Mouse (Mus musculus): ENCODE results near the gene Golga2. TPM values are rescaled to one million over a fixed set of nuclear protein-coding genes. Genes with fewer than 3 reads are reported as not detected.

Golga2 gene
- polyA plus RNA-seq, 1 experiment from 2014 or later = 7.0 TPM

DNA sequence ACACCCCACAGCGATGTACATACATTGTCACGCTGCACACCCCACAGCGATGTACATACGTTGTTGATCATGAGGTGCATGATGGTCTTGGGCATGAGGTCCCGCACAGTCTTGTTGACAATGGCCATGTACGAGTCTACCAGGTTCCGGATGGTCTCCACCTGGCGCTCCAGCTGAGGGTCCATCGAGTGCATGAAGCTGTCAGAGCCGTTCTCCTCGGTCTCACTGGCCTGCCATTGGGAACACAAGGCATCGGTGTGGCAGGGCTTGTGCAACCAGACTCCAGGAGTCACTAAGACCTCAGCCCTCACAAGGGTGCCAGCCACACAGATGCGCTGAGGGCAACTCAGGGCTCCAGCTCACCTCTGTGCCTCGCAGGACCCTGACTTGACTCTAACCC is 27.6 kb downstream of the Golga2 start:
- ATAC-seq (no peak), DNase-seq (no peak)
- no peaks in the 10 kb centered on the region for H3K36me3 ChIP-seq (replicated peaks; ENCODE audit: insufficient read depth, low read length)
- H3K9me3 ChIP-seq (ENCODE audit: low read length) = no peaks in the 10 kb centered on the region
- WGBS (ENCODE audit: insufficient replicate concordance) = 89% methylated on average over 14 of the region's 14 CpGs
- peaks cover 24% of the 10 kb centered on the region for H3K27me3 ChIP-seq (ENCODE audit: insufficient read depth, low read length)
- H3K4me3 ChIP-seq (ENCODE audit: low read depth, low read length) = no peak overlapping the region
- no peak for TF ChIP-seq EP300 (IDR thresholded peaks at IDR 0.05; ENCODE audit: low read depth)
- no peak for TF ChIP-seq CTCF (IDR thresholded peaks at IDR 0.05; ENCODE audit: low read depth)
- no peak overlapping the region for H3K27ac ChIP-seq (ENCODE audit: low read depth)
- peaks cover 15% of the 10 kb centered on the region for H3K4me1 ChIP-seq (ENCODE audit: insufficient read depth)
- no peak overlapping the region for H3K9ac ChIP-seq (replicated peaks)
- H3K4me2 ChIP-seq (ENCODE audit: low read depth, low read length) = no peak overlapping the region

DNA sequence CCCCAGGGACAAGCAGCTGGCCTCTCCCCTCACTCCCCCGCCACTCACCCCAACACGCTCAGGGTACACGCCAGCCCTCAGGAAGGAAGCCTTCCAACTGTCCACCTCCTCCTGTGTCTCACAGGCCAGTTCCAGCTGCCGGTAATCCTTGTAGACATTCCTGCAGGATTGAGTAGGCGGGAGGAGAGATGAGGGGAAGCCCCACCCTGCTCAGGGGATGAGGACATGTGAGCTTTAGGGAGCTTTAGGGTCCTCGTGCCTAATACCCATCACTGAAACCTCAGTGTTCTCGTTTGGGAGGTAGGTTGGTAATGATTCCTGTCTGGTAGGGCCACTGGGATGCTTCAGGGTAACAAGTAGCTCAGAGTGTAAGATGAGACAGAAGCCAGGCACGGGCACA is 28.6 kb downstream of the Golga2 start:
- peaks cover 24% of the 10 kb centered on the region for H3K27me3 ChIP-seq (ENCODE audit: insufficient read depth, low read length)
- no peak for ATAC-seq
- peaks cover 15% of the 10 kb centered on the region for H3K4me1 ChIP-seq (ENCODE audit: insufficient read depth)
- DNase-seq = no peak
- H3K27ac ChIP-seq (ENCODE audit: low read depth) = no peak overlapping the region
- H3K4me2 ChIP-seq (ENCODE audit: low read depth, low read length) = no peak overlapping the region
- no peaks in the 10 kb centered on the region for H3K9me3 ChIP-seq (ENCODE audit: low read length)
- 47% methylated on average over 8 of the region's 8 CpGs for WGBS (ENCODE audit: insufficient replicate concordance)
- TF ChIP-seq EP300 (IDR thresholded peaks at IDR 0.05; ENCODE audit: low read depth) = no peak
- TF ChIP-seq CTCF (IDR thresholded peaks at IDR 0.05; ENCODE audit: low read depth) = no peak
- H3K9ac ChIP-seq (replicated peaks) = no peak overlapping the region
- no peak overlapping the region for H3K4me3 ChIP-seq (ENCODE audit: low read depth, low read length)
- H3K36me3 ChIP-seq (replicated peaks; ENCODE audit: insufficient read depth, low read length) = no peaks in the 10 kb centered on the region

DNA sequence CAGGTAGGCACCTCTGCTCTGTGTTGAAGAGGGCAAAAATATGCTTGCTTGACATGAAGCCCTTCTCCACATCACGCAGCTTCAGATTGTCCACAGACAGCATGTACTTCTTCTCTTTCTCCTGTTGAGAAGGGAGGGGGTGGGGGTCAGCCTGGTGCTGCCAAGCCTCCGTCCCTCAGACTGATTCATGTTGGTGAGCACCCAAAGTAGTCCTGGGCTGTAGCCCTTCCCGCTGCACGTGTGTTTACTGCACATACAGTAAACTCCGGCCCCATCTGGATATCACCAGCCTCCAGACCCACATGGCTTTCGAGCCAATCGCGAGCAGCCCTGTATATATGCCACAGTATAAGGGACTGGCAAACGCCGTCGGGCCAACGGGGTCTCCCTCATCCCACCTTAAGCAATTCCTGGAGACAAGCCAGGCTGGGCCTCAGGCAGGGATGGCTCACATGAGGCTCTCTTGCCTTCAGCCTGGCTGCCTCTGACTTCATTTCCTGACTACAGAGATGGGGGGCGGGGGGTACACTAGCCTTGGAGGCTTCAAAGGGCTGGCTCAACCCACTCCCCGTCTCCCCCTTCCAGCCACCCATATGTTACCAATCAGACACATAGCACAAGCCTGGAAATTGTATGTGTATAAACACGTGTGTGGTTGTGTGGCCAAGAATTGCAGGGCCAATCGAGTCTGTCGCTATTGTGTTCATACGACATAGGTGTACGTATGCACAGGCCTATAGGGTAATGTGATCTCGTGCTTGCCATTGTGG is 29.9 kb downstream of the Golga2 start:
- no peak overlapping the region for H3K4me2 ChIP-seq (ENCODE audit: low read depth, low read length)
- H3K4me1 ChIP-seq (ENCODE audit: insufficient read depth) = peaks cover 6% of the 10 kb centered on the region
- TF ChIP-seq CTCF (IDR thresholded peaks at IDR 0.05; ENCODE audit: low read depth) (no peak), EP300 (IDR thresholded peaks at IDR 0.05; ENCODE audit: low read depth) (no peak)
- H3K27me3 ChIP-seq (ENCODE audit: insufficient read depth, low read length) = peaks cover 21% of the 10 kb centered on the region
- no peak overlapping the region for H3K27ac ChIP-seq (ENCODE audit: low read depth)
- H3K9ac ChIP-seq (replicated peaks) = no peak overlapping the region
- H3K36me3 ChIP-seq (replicated peaks; ENCODE audit: insufficient read depth, low read length) = no peaks in the 10 kb centered on the region
- H3K4me3 ChIP-seq (ENCODE audit: low read depth, low read length) = no peak overlapping the region
- ATAC-seq (no peak), DNase-seq (no peak)
- H3K9me3 ChIP-seq (ENCODE audit: low read length) = no peaks in the 10 kb centered on the region
- WGBS (ENCODE audit: insufficient replicate concordance) = 71% methylated on average over 20 of the region's 20 CpGs

DNA sequence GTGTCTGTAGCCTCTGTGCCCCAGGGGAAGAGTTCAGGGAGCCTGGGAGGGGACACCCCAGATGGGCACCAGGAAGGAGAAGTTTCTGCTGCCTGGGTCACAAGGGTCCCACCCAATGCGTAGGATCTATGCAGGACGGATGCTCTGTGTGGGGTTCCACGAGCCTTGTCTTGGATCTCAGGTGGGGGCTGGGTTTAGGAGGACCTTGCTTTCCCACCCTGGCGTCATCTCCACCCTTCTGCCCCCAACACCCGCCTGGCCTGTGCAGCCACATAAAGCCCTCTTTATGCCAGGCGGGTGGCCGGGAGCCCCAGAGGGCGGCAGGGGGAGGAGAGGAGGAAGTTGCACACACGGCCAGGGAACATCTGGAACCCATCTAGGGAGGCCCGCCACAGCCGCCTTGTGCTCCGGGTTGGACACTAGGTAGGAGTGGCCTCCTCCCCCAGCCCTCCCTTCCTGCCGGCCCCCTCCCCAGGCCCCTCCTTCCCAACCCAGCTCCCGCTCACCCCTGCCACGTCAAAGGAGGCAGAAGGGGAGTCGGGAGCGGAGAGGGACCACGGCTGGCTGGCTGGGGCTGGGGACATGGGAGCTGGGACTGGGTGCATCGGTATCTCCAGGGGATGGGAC is 30.7 kb downstream of the Golga2 start:
- Histone ChIP-seq H3K4me3 (ENCODE audit: low read depth, low read length) (peak overlapping the region; percentile 26), H3K4me1 (ENCODE audit: insufficient read depth) (no peaks in the 10 kb centered on the region), H3K9me3 (ENCODE audit: low read length) (no peaks in the 10 kb centered on the region), H3K4me2 (ENCODE audit: low read depth, low read length) (peak overlapping the region; percentile 45), H3K9ac (replicated peaks) (peak overlapping the region; percentile 11; the same call in 1 of the 2 replicates), H3K36me3 (replicated peaks; ENCODE audit: insufficient read depth, low read length) (no peaks in the 10 kb centered on the region), H3K27ac (ENCODE audit: low read depth) (no peak overlapping the region), H3K27me3 (ENCODE audit: insufficient read depth, low read length) (peaks cover 14% of the 10 kb centered on the region)
- WGBS (ENCODE audit: insufficient replicate concordance) = 16% methylated on average over 17 of the region's 19 CpGs
- ATAC-seq (peak; percentile 22; the same call in 1 of the 2 replicates), DNase-seq (peak; percentile 42)
- TF ChIP-seq CTCF (IDR thresholded peaks at IDR 0.05; ENCODE audit: low read depth) = no peak
- no peak for TF ChIP-seq EP300 (IDR thresholded peaks at IDR 0.05; ENCODE audit: low read depth)

DNA sequence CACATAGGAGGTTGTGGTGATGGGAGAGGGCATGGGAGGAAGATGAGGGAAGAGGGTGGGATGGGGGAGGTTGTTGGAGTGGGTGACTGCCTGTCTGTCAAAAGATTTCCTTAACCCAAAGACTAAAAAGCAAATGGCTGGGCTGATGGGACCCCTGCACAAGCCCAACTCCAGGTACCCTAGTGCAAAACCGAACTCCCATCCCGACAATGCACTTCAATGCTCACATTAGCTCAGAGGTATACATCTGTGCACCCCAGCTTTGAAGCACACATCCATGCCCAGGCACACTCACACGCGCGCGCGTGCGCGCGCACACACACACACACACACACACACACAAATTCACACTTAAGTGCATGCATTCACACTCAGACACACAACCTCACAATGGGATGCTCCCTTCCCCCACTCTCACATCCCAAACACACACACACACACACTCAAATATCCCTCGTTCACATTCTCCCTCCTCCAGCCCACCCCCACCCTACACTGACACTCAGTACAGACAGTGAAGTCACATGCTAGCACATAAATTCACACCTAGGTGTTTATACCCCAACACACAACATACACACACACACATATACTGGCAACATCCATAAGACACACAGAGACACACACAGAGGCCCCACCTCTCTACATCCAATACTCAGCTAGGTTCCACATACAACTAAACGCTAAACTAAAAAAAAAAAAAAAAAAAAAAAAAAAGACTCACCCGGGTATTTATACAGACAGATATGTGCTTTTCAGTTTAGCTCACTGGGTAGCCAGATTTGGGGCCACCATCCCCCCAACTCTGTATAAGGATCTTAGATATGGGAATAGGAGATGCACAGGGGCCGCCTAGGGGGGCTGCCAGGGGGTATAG is 31.8 kb downstream of the Golga2 start:
- peaks cover 14% of the 10 kb centered on the region for H3K27me3 ChIP-seq (ENCODE audit: insufficient read depth, low read length)
- H3K9ac ChIP-seq (replicated peaks) = no peak overlapping the region
- H3K4me2 ChIP-seq (ENCODE audit: low read depth, low read length) = peak overlapping the region; percentile 45
- H3K9me3 ChIP-seq (ENCODE audit: low read length) = no peaks in the 10 kb centered on the region
- no peaks in the 10 kb centered on the region for H3K36me3 ChIP-seq (replicated peaks; ENCODE audit: insufficient read depth, low read length)
- H3K27ac ChIP-seq (ENCODE audit: low read depth) = no peak overlapping the region
- TF ChIP-seq CTCF (IDR thresholded peaks at IDR 0.05; ENCODE audit: low read depth) (no peak), EP300 (IDR thresholded peaks at IDR 0.05; ENCODE audit: low read depth) (no peak)
- ATAC-seq = no peak
- no peaks in the 10 kb centered on the region for H3K4me1 ChIP-seq (ENCODE audit: insufficient read depth)
- DNase-seq = no peak
- WGBS (ENCODE audit: insufficient replicate concordance) = 70% methylated on average over 14 of the region's 14 CpGs
- 0 out of 2 replicates have a peak overlapping the region, but pooled peaks have one; percentile 26 for H3K4me3 ChIP-seq (ENCODE audit: low read depth, low read length)

Data from liver, postnatal 0 days (tissue).